Mouse (Mus musculus): Measurements from ENCODE around the gene Akr1c14. TPM values are rescaled to one million over a fixed set of nuclear protein-coding genes. Genes with fewer than 3 reads are reported as not detected.
A peak's percentile ranks its signal among the peaks of the same experiment; 100 is the strongest.
"Not testable (repeated sequence)": the region's sequence is repeated elsewhere in the genome, so short reads cannot be mapped to it uniquely, and the experiment has no call there.

The Akr1c14 gene
- total RNA-seq, 2 experiments from 2014 or later, result 6.8 to 7.9 TPM

DNA sequence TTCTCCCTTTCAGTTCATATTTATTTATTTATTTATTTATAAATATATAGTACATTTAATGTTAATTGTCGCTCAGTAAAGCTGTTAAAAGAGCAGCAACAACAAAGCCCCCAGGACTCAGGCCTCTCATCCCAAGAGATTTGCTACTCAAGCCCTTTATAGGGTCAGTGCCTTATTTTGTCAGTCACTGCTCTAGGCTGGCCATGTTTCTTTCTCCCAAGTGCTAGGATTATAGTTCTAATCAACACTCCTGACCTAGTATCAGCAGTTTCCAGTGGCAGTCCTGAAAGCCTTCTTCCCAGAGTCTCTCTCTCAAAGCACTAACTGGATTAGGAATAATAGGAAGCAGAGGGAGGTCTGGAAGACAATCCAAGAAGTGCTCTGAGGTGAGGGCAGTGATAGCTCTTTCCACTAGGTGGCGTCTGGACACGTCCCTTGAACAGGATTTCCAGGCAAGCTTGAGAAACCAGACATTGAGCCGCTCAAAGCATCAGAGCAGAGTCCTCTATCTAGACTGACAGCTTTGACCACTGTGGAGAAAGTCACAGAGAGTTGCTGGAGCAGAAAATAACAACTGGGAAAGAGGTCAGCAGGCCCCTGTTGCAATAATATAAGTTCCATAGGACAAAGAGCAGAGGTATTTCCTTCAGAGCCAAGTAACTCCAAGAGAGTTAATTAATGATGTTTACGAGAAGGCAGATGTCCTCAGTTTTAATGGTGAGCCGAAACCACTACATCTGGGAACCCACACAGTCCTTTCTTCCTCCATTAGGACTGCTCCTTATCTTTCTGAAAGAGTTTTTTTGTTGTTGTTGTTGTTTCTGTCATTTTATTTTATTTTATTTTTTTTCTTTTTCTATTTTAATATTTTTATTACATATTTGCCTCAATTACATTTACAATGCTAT is 61.7 kb downstream of the Akr1c14 start:
- DNase-seq, result peak; percentile 45 to 53
- intact Hi-C loops (cut with DNase I), result loop anchor here (2.0 kb wide), 1 partner anchor 170 kb away; no protein-coding TSS in a partner anchor

DNA sequence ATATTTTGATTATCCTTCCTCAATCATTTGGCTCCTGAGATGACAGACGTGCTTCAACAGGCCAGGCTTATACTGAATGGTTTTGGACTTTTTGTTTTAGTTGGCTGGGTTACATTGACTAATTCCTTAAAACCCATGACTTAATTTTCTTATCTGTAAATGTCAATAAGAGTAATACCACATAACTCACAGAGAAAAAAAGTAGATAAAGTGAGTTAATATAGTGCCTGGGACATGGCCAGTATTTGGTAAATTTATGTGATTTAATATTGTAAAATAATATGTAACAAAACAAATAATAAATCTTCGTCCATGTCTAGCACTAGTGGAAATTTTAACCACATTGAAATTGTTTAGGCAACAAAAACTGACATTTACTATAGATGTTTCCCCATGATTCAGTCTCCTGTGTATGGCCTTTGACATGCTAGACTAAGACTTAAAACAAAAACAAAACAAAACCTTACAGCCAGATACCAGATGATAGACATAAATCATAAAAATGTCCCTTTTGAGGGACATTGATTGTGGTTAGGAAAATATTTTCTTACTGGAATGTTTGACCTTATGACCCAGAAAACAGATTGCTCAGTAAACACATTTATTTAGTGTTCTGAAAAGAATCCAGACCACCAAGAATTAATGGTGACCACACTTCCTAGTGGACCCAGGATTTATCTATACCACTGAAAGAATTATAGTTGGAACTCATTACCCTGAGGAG is 70.5 kb downstream of the Akr1c14 start:
- DNase-seq, result no peak
- intact Hi-C loops (cut with DNase I), result no loop called here

DNA sequence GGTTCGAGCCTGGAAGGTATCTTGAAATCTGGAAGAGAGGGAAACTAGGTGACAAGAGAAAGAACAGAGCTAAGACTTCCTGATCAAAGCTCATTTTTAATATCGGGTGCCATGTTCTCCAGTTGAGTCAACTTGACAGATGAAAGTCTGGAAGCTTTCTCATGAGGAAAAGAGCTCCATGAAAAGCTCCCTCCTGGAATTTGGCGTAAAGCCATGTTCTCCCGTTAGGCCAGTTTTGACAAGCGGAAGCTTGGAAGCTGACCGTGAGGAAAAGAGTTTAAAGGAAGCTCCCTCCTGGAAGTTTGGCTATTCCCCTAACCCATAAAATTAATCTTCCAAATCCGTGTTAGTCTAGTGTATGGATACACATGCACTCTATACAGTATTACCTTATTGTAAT is 74.3 kb downstream of the Akr1c14 start:
- DNase-seq, result peak in 1 of 2 experiments; percentile 5

DNA sequence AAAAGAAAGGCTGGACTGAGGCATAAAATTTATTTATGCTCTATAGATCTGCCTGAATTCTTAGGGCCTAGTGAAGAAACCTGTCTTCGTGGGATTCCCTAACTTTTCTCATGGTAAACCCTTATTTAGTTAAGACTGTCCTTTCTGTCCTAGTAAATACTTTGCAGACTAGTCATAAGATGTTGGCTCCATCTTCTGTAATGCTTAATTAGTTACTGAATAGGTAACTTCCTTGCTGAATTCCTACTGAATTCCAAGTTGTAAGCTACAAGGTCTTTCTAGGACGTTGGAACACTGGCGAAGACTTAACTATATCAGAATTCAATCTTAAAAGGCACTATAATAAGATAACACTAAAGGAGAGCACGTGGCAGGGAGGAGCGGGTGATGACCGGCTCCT is 75.7 kb downstream of the Akr1c14 start:
- DNase-seq; intact Hi-C loops (cut with DNase I): not testable (repeated sequence)

More for the DNA sequence above, 74.3 kb downstream of the Akr1c14 start:
- intact Hi-C loops (cut with DNase I), result no loop called here

DNA sequence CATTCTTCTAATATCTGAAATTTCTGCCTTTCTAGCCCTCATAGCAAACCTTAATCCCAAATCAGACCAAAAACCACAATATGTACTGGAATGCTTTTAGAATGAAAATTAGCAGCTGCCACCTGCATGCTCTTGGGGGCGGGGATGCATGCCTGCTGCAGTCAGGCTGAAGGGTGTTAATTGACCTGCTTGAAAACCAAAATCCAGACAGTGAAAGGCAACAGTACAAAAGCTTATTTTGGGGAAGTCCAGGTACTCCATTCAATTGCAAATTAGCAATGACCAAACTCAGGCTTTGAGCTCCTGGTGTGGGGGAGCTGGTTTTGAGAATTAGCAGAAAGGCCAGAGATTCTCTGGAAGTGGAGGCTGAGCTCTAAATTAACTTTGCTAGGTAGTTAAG is 77.0 kb downstream of the Akr1c14 start:
- intact Hi-C loops (cut with DNase I); DNase-seq: not testable (repeated sequence)

DNA sequence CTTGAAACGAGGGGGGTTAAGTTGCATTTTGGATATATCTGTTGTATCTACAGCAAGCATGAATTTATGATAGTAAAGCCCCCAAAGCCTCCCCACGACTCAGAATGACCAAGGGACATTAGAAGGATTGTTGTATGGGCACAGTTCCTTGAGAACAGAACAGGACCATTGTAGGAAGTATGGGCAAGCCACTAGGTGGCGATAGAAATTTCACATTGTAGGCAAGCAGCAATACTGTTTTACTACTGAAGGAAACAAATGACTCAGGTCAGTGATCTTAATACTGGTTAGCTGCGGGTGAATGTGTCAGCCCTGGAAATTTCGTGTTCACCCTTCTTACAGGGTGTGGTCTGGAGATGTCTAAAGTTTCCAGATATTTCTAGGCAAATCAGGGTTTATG is 80.3 kb downstream of the Akr1c14 start:
- intact Hi-C loops (cut with DNase I), result no loop called here
- DNase-seq, result peak in 1 of 2 experiments; percentile 4

DNA sequence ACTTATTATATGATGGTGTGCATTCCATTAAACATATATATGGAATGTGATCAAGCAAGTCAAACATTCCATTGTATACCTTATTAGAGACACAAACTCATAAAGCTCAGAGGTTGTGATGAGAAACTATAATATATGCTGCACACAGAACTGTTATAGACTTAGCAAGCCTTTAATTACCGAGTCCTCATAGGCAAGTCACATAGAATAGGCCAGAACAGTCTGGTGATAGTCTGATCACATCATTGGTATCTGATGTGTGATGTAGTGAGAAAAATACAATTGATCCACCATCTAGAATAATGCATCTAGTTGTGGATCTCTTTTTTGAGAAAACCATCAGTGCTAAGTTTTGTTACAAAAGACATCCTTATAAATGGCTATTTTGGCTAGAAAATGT is 82.5 kb downstream of the Akr1c14 start:
- intact Hi-C loops (cut with DNase I), result loop anchor here (2.0 to 5.0 kb wide), 3 partner anchors 119 to 481 kb away; no protein-coding TSS in a partner anchor
- no peak for DNase-seq

DNA sequence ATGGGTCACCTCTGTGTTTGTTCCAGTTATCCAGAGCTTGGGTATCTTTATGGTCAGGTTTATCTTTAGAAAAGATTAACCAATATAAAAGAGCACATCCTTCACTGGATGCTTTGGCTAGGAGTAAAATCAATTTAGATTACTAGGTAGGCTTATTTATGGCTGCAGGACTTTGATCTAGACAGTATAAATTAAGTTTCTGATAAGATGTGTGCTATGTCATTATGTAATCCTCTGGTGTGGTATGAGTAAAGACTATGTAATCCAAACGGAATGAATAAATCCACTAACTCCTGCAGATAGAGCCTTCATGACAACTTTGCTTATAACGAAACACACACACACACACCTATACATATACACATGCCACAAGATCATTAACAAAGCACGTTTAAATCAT is 82.9 kb downstream of the Akr1c14 start:
- intact Hi-C loops (cut with DNase I), result loop anchor here (2.0 to 5.0 kb wide), 3 partner anchors 119 to 481 kb away; no protein-coding TSS in a partner anchor
- no peak for DNase-seq

DNA sequence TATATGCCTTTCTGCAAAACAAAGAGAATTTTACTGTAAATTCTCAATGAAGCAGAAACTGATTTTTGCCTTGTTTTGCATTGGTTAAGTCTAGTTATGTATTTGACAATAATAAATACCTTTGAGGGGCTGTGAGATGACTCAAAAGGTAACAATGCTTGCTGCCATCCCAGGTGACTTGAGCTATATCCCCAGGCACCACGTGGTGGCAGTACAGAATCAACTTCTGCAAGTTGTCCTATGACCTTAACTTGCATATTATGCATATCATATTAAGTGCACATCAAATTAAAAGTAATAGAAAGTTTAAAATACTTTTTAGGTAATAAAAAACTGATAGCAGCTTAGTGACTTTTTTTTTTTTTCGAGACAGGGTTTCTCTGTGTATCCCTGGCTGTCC is 84.3 kb downstream of the Akr1c14 start:
- peak; percentile 4 to 12 for DNase-seq
- intact Hi-C loops (cut with DNase I), result loop anchor here (5.0 kb wide), 2 partner anchors 121 to 479 kb away; no protein-coding TSS in a partner anchor

Other genes starting within 250 kb of the Akr1c14 start
- not detected for gene Calml3, start 244.7 kb upstream of the Akr1c14 start, total RNA-seq (2021)
- gene Calm4, start 211.3 kb upstream of the Akr1c14 start, total RNA-seq (2021), result not detected
- not detected for gene Calm5, start 194.8 kb upstream of the Akr1c14 start, total RNA-seq (2021)
- gene Net1, start 130.8 kb upstream of the Akr1c14 start, total RNA-seq (2021), result 10 to 100 TPM; 18.1 to 22.4 TPM
- gene Tubal3, start 130.7 kb upstream of the Akr1c14 start, total RNA-seq (2021), result not detected
- not detected for gene Ucn3, start 103.7 kb upstream of the Akr1c14 start, total RNA-seq (2021)
- gene Akr1c18, start 101.6 kb downstream of the Akr1c14 start, total RNA-seq (2021), result not detected
- gene Akr1c13, start 142.1 kb downstream of the Akr1c14 start, total RNA-seq (2021), result under 1 TPM; 0.68 to 0.86 TPM
- 1 to 10 TPM; 1.3 to 1.9 TPM for gene Akr1c19, start 179.7 kb downstream of the Akr1c14 start, total RNA-seq (2021)
- gene Akr1c12, start 230.4 kb downstream of the Akr1c14 start, total RNA-seq (2021), result not detected

Measured in heart, postnatal 36 days (tissue).